Mouse (Mus musculus) erythroblast, embryonic 14.5 days (primary cell): ENCODE data around the gene Fbxl13.

Experiments
- GATA1 ChIP-seq: IDR thresholded peaks from 2 replicates; pipeline ENCODE4 v1.6.1; 2012; ENCODE audit warnings: low read length, inconsistent platforms, mixed read lengths
- TAL1 ChIP-seq: IDR thresholded peaks from 3 replicates; pipeline ENCODE4 v1.6.1; 2012; ENCODE audit warnings: low read length, inconsistent platforms, mixed read lengths

- TF ChIP-seq GATA1 (no peak), TAL1 (no peak)
Observed at GRCm38 (mm10) chr5:21487716-21488115, 157.7 kb downstream of the Fbxl13 start.
